Mouse (Mus musculus): ENCODE data around the gene Lztr1. TPM values are rescaled to one million over a fixed set of nuclear protein-coding genes. Genes with fewer than 3 reads are reported as not detected.

Lztr1 gene
- total RNA-seq (2014; rRNA removed; ENCODE audit: low replicate concordance): 119 and 122 TPM in 2 replicates
- 27.2 and 27.4 TPM in 2 replicates for polyA plus RNA-seq (2015; fragmentation: Nextera tagmentation; extraction: Ambion mirVana)

DNA sequence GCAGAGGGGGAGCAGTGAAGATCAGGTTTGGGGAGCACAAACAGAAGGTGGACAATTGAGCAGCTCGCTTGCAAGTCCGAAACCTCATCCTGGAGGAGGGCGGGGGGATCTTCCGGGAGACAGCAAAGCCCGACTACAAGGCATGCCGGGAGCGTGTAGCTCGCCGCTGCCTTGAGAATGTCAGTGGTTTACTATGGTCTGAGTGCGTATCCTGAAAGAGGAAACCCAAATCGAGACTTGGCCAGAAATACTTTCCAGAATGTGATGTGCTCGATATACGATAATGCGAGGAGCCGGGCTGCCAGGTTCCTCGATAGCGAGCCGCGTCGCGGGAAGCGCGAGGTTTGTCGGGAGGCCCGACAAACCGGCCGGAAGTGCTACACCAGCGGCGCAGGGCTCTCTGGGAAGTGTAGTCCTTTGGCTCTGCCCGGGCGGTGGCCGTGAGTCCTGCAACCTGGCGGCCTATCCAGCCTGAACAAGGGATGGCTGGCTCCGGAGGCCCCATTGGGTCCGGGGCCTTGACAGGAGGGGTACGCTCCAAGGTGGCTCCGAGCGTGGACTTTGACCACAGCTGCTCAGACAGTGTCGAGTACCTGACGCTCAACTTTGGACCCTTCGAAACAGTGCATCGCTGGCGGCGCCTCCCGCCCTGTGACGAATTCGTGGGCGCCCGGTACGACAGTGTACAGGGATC is at the start of gene Lztr1:
Gene Lztr1, plus strand, starts transcription at position 143 of the 694 bp plus-strand sequence.
- peak within 1 kb of the TSS; percentile 72 for H3K4me2 ChIP-seq (ENCODE audit: low read depth, low read length)
- WGBS: under 1% methylated on average over 50 of the region's 50 CpGs
- no peaks in the 10 kb centered on the region for H3K9me3 ChIP-seq (replicated peaks; ENCODE audit: control insufficient read depth, low read length)
- peak within 1 kb of the TSS; percentile 96 for H3K27ac ChIP-seq (ENCODE audit: low read depth)
- H3K4me1 ChIP-seq (ENCODE audit: control insufficient read depth, insufficient read depth): peaks cover 10% of the 10 kb centered on the region
- no peak for TF ChIP-seq EP300 (IDR thresholded peaks at IDR 0.05; ENCODE audit: low read depth)
- no peak for TF ChIP-seq CTCF (IDR thresholded peaks at IDR 0.05; ENCODE audit: low read depth)
- peak within 1 kb of the TSS; percentile 80 for H3K4me3 ChIP-seq (ENCODE audit: low read depth, low read length)
- peaks cover 19% of the 10 kb centered on the region for H3K36me3 ChIP-seq (replicated peaks; ENCODE audit: control insufficient read depth, insufficient read depth, low read length)
- ATAC-seq (ENCODE audit: insufficient read depth, low read depth) (peak; percentile 95), DNase-seq (ENCODE audit: low spot score) (peak; percentile 92)
- H3K9ac ChIP-seq (replicated peaks; ENCODE audit: low read depth, low read length): peak within 1 kb of the TSS; percentile 80
- no peaks in the 10 kb centered on the region for H3K27me3 ChIP-seq (ENCODE audit: control insufficient read depth, insufficient read depth, low read length)

- H3K27ac ChIP-seq (ENCODE audit: low read depth): no peak overlapping the region
- H3K36me3 ChIP-seq (replicated peaks; ENCODE audit: control insufficient read depth, insufficient read depth, low read length): peaks cover 8% of the 10 kb centered on the region
- DNase-seq (ENCODE audit: low spot score): no peak
- no peak overlapping the region for H3K9ac ChIP-seq (replicated peaks; ENCODE audit: low read depth, low read length)
- H3K4me1 ChIP-seq (ENCODE audit: control insufficient read depth, insufficient read depth): peaks cover 11% of the 10 kb centered on the region; the same call in 1 of the 2 replicates
- no peak overlapping the region for H3K4me3 ChIP-seq (ENCODE audit: low read depth, low read length)
- WGBS: 91% methylated on average over 4 of the region's 4 CpGs
- H3K27me3 ChIP-seq (ENCODE audit: control insufficient read depth, insufficient read depth, low read length): no peaks in the 10 kb centered on the region
- no peak overlapping the region for H3K4me2 ChIP-seq (ENCODE audit: low read depth, low read length)
- no peak for ATAC-seq (ENCODE audit: insufficient read depth, low read depth)
- TF ChIP-seq CTCF (IDR thresholded peaks at IDR 0.05; ENCODE audit: low read depth) (peak; percentile 31), EP300 (IDR thresholded peaks at IDR 0.05; ENCODE audit: low read depth) (no peak)
- H3K9me3 ChIP-seq (replicated peaks; ENCODE audit: control insufficient read depth, low read length): no peaks in the 10 kb centered on the region
Observed at GRCm38 (mm10) chr16:17460254-17460653, 48.2 kb upstream of the Lztr1 start.

DNA sequence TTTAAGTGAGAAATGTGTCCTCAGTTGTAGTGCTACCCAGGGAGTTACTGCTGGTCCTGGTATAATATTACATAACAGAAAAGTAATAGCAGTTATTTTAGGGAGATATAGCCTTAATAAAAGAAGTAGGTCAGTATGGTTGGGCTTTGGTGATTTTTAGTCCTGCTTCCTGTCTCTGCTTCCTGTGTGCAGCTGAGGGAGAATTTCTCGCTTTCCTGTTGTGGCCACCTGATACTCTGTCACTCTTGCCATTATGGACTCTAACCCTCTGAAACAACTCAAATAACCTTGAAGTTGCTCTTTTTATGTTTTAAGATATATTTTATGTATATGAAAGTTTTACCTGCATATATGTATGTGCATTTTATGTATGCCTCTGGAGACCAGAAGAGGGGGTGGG is 46.9 kb upstream of the Lztr1 start:
- DNase-seq (ENCODE audit: low spot score) (no peak), ATAC-seq (ENCODE audit: insufficient read depth, low read depth) (no peak)
- H3K9me3 ChIP-seq (replicated peaks; ENCODE audit: control insufficient read depth, low read length): no peaks in the 10 kb centered on the region
- TF ChIP-seq EP300 (IDR thresholded peaks at IDR 0.05; ENCODE audit: low read depth) (no peak), CTCF (IDR thresholded peaks at IDR 0.05; ENCODE audit: low read depth) (no peak)
- WGBS: 68% methylated on average over 1 of the region's 1 CpGs
- H3K27ac ChIP-seq (ENCODE audit: low read depth): no peak overlapping the region
- H3K9ac ChIP-seq (replicated peaks; ENCODE audit: low read depth, low read length): no peak overlapping the region
- H3K27me3 ChIP-seq (ENCODE audit: control insufficient read depth, insufficient read depth, low read length): no peaks in the 10 kb centered on the region
- no peak overlapping the region for H3K4me3 ChIP-seq (ENCODE audit: low read depth, low read length)
- H3K4me2 ChIP-seq (ENCODE audit: low read depth, low read length): no peak overlapping the region
- H3K36me3 ChIP-seq (replicated peaks; ENCODE audit: control insufficient read depth, insufficient read depth, low read length): peaks cover 3% of the 10 kb centered on the region
- H3K4me1 ChIP-seq (ENCODE audit: control insufficient read depth, insufficient read depth): peaks cover 10% of the 10 kb centered on the region; the same call in 1 of the 2 replicates

DNA sequence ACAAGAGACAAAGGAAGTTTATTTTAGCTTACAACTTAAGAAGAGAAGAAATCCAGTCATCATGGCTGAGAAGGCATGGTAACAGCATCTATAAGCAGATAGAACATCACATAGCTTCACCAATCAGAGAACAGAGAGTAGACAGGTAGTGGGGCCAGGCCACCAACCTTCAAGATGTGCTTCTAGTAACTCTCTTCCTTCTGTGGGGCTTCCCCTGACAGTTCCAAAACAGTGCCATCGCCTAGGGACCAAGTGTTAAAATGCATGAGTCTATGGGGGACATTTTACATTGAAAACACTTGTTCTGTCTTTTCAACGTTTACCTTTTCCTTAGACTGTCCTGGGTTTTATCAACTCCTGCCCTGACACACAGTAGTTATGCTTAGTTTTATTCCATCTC is 45.3 kb upstream of the Lztr1 start:
- H3K36me3 ChIP-seq (replicated peaks; ENCODE audit: control insufficient read depth, insufficient read depth, low read length): no peaks in the 10 kb centered on the region
- no peak overlapping the region for H3K27ac ChIP-seq (ENCODE audit: low read depth)
- no peak for ATAC-seq (ENCODE audit: insufficient read depth, low read depth)
- 81% methylated on average over 2 of the region's 2 CpGs for WGBS
- H3K9me3 ChIP-seq (replicated peaks; ENCODE audit: control insufficient read depth, low read length): no peaks in the 10 kb centered on the region
- H3K9ac ChIP-seq (replicated peaks; ENCODE audit: low read depth, low read length): no peak overlapping the region
- H3K4me3 ChIP-seq (ENCODE audit: low read depth, low read length): no peak overlapping the region
- no peak overlapping the region for H3K4me2 ChIP-seq (ENCODE audit: low read depth, low read length)
- no peaks in the 10 kb centered on the region for H3K27me3 ChIP-seq (ENCODE audit: control insufficient read depth, insufficient read depth, low read length)
- DNase-seq (ENCODE audit: low spot score): no peak
- no peak for TF ChIP-seq EP300 (IDR thresholded peaks at IDR 0.05; ENCODE audit: low read depth)
- TF ChIP-seq CTCF (IDR thresholded peaks at IDR 0.05; ENCODE audit: low read depth): no peak
- H3K4me1 ChIP-seq (ENCODE audit: control insufficient read depth, insufficient read depth): peaks cover 10% of the 10 kb centered on the region; the same call in 1 of the 2 replicates

- H3K4me1 ChIP-seq (ENCODE audit: control insufficient read depth, insufficient read depth): no peaks in the 10 kb centered on the region; the same call in 1 of the 2 replicates
- no peak overlapping the region for H3K4me3 ChIP-seq (ENCODE audit: low read depth, low read length)
- TF ChIP-seq EP300 (IDR thresholded peaks at IDR 0.05; ENCODE audit: low read depth) (no peak), CTCF (IDR thresholded peaks at IDR 0.05; ENCODE audit: low read depth) (no peak)
- no peak for DNase-seq (ENCODE audit: low spot score)
- 78% methylated on average over 4 of the region's 4 CpGs for WGBS
- peaks cover 9% of the 10 kb centered on the region; the same call in 1 of the 2 replicates for H3K36me3 ChIP-seq (replicated peaks; ENCODE audit: control insufficient read depth, insufficient read depth, low read length)
- no peak overlapping the region for H3K4me2 ChIP-seq (ENCODE audit: low read depth, low read length)
- no peak for ATAC-seq (ENCODE audit: insufficient read depth, low read depth)
- H3K27ac ChIP-seq (ENCODE audit: low read depth): no peak overlapping the region
- no peaks in the 10 kb centered on the region for H3K27me3 ChIP-seq (ENCODE audit: control insufficient read depth, insufficient read depth, low read length)
- H3K9me3 ChIP-seq (replicated peaks; ENCODE audit: control insufficient read depth, low read length): no peaks in the 10 kb centered on the region
- H3K9ac ChIP-seq (replicated peaks; ENCODE audit: low read depth, low read length): no peak overlapping the region
Observed at GRCm38 (mm10) chr16:17466875-17467663, 41.4 kb upstream of the Lztr1 start.
